Mouse (Mus musculus) testis, adult 2 months (tissue): ENCODE results near the gene Cpn1. TPM values are rescaled to one million over a fixed set of nuclear protein-coding genes. Genes with fewer than 3 reads are reported as not detected.

Source experiments
- H3K27ac ChIP-seq: fragments of 200-500 bp; 2 replicates; pipeline ENCODE4 v1.5.1; 2012; ENCODE audit warnings: low read depth, low read length; ENCODE audit not compliant: control insufficient read depth, insufficient read depth
- H3K27me3 ChIP-seq: fragments of 200-500 bp; 2 replicates; pipeline ENCODE4 v1.6.1; 2012; ENCODE audit warnings: mild to moderate bottlenecking, low read length, moderate library complexity; ENCODE audit not compliant: control insufficient read depth, insufficient read depth
- H3K36me3 ChIP-seq: fragments of 200-500 bp; 2 replicates; pipeline ENCODE4 v1.6.1; 2012; ENCODE audit warnings: mild to moderate bottlenecking, low read length; ENCODE audit not compliant: control insufficient read depth, insufficient read depth
- H3K4me1 ChIP-seq: fragments of 200-500 bp; 2 replicates; pipeline ENCODE4 v1.6.1; 2012; ENCODE audit warnings: low read length; ENCODE audit not compliant: control insufficient read depth, insufficient read depth
- H3K4me3 ChIP-seq: fragments of 200-500 bp; 2 replicates; pipeline ENCODE4 v1.5.1; 2012; ENCODE audit warnings: low read depth, mild to moderate bottlenecking, low read length, moderate library complexity, mixed read lengths; ENCODE audit not compliant: control insufficient read depth
- CTCF ChIP-seq: fragments of 200-500 bp; IDR thresholded peaks from 2 replicates; pipeline ENCODE4 v1.5.1; 2012; ENCODE audit warnings: low read depth, mild to moderate bottlenecking, inconsistent platforms, low read length, moderate library complexity; ENCODE audit not compliant: control insufficient read depth, insufficient read depth, insufficient replicate concordance
- POLR2A ChIP-seq: fragments of 200-500 bp; IDR thresholded peaks from 2 replicates; pipeline ENCODE4 v1.6.1; 2012; ENCODE audit warnings: low read depth, mild to moderate bottlenecking, inconsistent platforms, low read length, moderate library complexity; ENCODE audit not compliant: control insufficient read depth
- polyA plus RNA-seq: library from polyadenylated mRNA; depleted of rRNA; stranded (reverse); fragments of >200 nt; gene quantifications from 2 replicates; pipeline ENCODE4 v1.2.3, GENCODE M21; 2012

The Cpn1 gene
- polyA plus RNA-seq, 1 experiment: 6.5 TPM

GRCm38 (mm10) chr19:43990362-43990761 lies 4.0 kb upstream of the Cpn1 start:
- no peak overlapping the region for H3K27ac ChIP-seq
- peaks cover 11% of the 10 kb centered on the region for H3K4me1 ChIP-seq
- H3K4me3 ChIP-seq: no peak overlapping the region
- no peaks in the 10 kb centered on the region for H3K36me3 ChIP-seq
- TF ChIP-seq CTCF (no peak), POLR2A (no peak)
- H3K27me3 ChIP-seq: no peaks in the 10 kb centered on the region

- TF ChIP-seq CTCF (no peak), POLR2A (no peak)
- no peak overlapping the region for H3K27ac ChIP-seq
- H3K36me3 ChIP-seq: no peaks in the 10 kb centered on the region
- H3K4me3 ChIP-seq: no peak overlapping the region
- H3K4me1 ChIP-seq: peaks cover 15% of the 10 kb centered on the region
- no peaks in the 10 kb centered on the region for H3K27me3 ChIP-seq
Measured at GRCm38 (mm10) chr19:43981992-43982391, 4.4 kb downstream of the Cpn1 start.

- Histone ChIP-seq H3K36me3 (no peaks in the 10 kb centered on the region), H3K27ac (no peak overlapping the region), H3K4me1 (peaks cover 15% of the 10 kb centered on the region), H3K4me3 (peak overlapping the region; percentile 21), H3K27me3 (no peaks in the 10 kb centered on the region)
- TF ChIP-seq CTCF (no peak), POLR2A (no peak)
Measured at GRCm38 (mm10) chr19:43980711-43981110, 5.6 kb downstream of the Cpn1 start.

- Histone ChIP-seq H3K27ac (no peak overlapping the region; the same call in 1 of the 2 replicates), H3K27me3 (no peaks in the 10 kb centered on the region), H3K4me3 (peak overlapping the region; percentile 83; the same call in 1 of the 2 replicates), H3K36me3 (no peaks in the 10 kb centered on the region), H3K4me1 (peaks cover 14% of the 10 kb centered on the region)
- TF ChIP-seq CTCF: no peak
- TF ChIP-seq POLR2A: no peak
Measured at GRCm38 (mm10) chr19:43977799-43978198, 8.6 kb downstream of the Cpn1 start.

- TF ChIP-seq POLR2A (0 out of 2 replicates have a peak, but pooled peaks have one; percentile 8), CTCF (no peak)
- Histone ChIP-seq H3K4me1 (peaks cover 14% of the 10 kb centered on the region), H3K27ac (peak overlapping the region; percentile 97), H3K27me3 (no peaks in the 10 kb centered on the region), H3K4me3 (peak overlapping the region; percentile 83), H3K36me3 (no peaks in the 10 kb centered on the region)
Measured at GRCm38 (mm10) chr19:43976661-43977060, 9.7 kb downstream of the Cpn1 start.

GRCm38 (mm10) chr19:43974221-43974620 lies 12.1 kb downstream of the Cpn1 start:
- Histone ChIP-seq H3K27ac (no peak overlapping the region), H3K4me3 (no peak overlapping the region), H3K4me1 (peaks cover 9% of the 10 kb centered on the region), H3K36me3 (no peaks in the 10 kb centered on the region), H3K27me3 (no peaks in the 10 kb centered on the region)
- TF ChIP-seq POLR2A (no peak), CTCF (no peak)

- no peak overlapping the region for H3K27ac ChIP-seq
- H3K36me3 ChIP-seq: no peaks in the 10 kb centered on the region
- TF ChIP-seq POLR2A (no peak), CTCF (no peak)
Measured at GRCm38 (mm10) chr19:43973711-43974110, 12.6 kb downstream of the Cpn1 start.

GRCm38 (mm10) chr19:43972129-43972528 lies 14.2 kb downstream of the Cpn1 start:
- Histone ChIP-seq H3K27me3 (no peaks in the 10 kb centered on the region), H3K27ac (no peak overlapping the region), H3K4me3 (no peak overlapping the region), H3K36me3 (no peaks in the 10 kb centered on the region), H3K4me1 (peaks cover 9% of the 10 kb centered on the region)
- TF ChIP-seq POLR2A (no peak), CTCF (no peak)

More at GRCm38 (mm10) chr19:43973711-43974110, 12.6 kb downstream of the Cpn1 start:
- peaks cover 9% of the 10 kb centered on the region for H3K4me1 ChIP-seq
- no peaks in the 10 kb centered on the region for H3K27me3 ChIP-seq
- no peak overlapping the region for H3K4me3 ChIP-seq
